Mouse (Mus musculus) cortical plate, adult 2 months (tissue): ENCODE data around the gene Dmbt1.

Experiments
- CTCF ChIP-seq: fragments of 200-500 bp; IDR thresholded peaks from 2 replicates; pipeline ENCODE4 v1.5.1; 2011; ENCODE audit warnings: mild to moderate bottlenecking, control low read depth, low read length; ENCODE audit not compliant: insufficient read depth; ENCODE audit errors: extremely low read depth
- POLR2A ChIP-seq: fragments of 200-500 bp; IDR thresholded peaks from 2 replicates; pipeline ENCODE4 v1.6.1; 2011; ENCODE audit warnings: mild to moderate bottlenecking, low read length, control low read depth; ENCODE audit not compliant: insufficient read depth; ENCODE audit errors: extremely low read depth

GRCm38 (mm10) chr7:131075956-131076355 lies 44.1 kb downstream of the Dmbt1 start:
- TF ChIP-seq POLR2A: no peak
- peak; percentile 44; the same call in 1 of the 2 replicates for TF ChIP-seq CTCF
